Mouse (Mus musculus) thymus, adult 2 months (tissue): Measurements from ENCODE around the gene Hist1h2bc.

Experiments
- CTCF ChIP-seq: fragments of 200-500 bp; IDR thresholded peaks from 2 replicates; pipeline ENCODE4 v1.5.1; 2012; ENCODE audit warnings: mild to moderate bottlenecking, control low read depth, low read length, moderate library complexity, borderline replicate concordance; ENCODE audit not compliant: control insufficient read depth, poor library complexity, insufficient read depth; ENCODE audit errors: extremely low read depth
- POLR2A ChIP-seq: fragments of 200-500 bp; IDR thresholded peaks from 2 replicates; pipeline ENCODE4 v1.6.1; 2012; ENCODE audit warnings: mild to moderate bottlenecking, low read length, control low read depth, moderate library complexity; ENCODE audit not compliant: control insufficient read depth, poor library complexity, insufficient read depth; ENCODE audit errors: extremely low read depth

DNA sequence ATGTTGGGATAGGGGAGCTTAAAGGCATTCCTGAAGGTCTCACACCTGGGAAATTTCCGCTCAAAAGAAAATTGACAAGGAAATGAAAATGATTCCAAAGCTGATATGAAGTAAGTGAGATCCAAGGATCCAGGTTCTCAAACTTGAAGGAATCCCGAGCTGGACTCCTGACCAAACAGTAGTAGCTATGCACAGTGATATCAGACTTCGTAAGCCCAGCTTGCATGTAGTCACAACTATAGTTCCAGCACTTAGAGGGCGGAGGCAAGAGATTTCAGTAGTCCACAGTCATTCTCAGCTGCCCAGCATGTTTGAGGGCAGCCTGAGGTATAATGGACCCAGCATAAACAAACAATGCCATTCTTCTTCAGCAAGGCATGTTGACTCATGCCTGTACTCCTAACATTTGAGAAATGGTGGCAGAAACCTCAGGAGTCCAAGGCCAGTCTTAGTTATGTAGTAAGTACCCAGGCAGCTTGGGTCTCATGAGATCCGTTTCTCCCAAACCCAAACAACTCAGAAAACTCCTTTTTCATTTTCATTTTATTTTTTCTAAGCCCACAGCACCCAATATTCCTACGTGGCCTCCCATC is 1.9 kb upstream of the Hist1h2bc start:
- TF ChIP-seq CTCF (no peak), POLR2A (no peak)
